Mouse (Mus musculus): ENCODE measurements around the gene Ulk4.

DNA sequence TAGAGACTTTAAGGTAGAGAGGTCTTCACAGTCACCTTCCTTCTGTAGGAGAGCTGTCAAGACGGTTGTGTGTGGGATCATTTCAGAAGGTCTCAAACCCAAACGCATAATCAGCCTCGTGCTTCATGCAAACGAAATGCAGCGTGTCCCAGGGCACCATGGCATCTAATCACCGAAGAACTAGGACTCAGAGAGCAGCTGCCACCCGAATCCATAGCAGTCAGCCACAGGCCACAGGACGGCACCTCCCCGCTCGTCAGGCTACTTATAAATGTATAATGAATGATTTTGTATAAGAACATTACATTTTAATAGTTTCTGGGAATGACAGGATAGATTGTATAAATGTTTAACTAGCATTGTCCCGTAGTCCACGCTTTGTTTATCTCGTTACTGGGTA, 257.1 kb downstream of the Ulk4 start:
- TF ChIP-seq CTCF (IDR thresholded peaks at IDR 0.05; ENCODE audit: borderline replicate concordance, control insufficient read depth, extremely low read depth, insufficient read depth, low read length, poor library complexity), result no peak
- TF ChIP-seq POLR2A (IDR thresholded peaks at IDR 0.05; ENCODE audit: control insufficient read depth, extremely low read depth, insufficient read depth, low read length, poor library complexity), result no peak

Measured in thymus, adult 2 months (tissue).